Mouse (Mus musculus): ENCODE measurements around the gene Fam83e.

DNA sequence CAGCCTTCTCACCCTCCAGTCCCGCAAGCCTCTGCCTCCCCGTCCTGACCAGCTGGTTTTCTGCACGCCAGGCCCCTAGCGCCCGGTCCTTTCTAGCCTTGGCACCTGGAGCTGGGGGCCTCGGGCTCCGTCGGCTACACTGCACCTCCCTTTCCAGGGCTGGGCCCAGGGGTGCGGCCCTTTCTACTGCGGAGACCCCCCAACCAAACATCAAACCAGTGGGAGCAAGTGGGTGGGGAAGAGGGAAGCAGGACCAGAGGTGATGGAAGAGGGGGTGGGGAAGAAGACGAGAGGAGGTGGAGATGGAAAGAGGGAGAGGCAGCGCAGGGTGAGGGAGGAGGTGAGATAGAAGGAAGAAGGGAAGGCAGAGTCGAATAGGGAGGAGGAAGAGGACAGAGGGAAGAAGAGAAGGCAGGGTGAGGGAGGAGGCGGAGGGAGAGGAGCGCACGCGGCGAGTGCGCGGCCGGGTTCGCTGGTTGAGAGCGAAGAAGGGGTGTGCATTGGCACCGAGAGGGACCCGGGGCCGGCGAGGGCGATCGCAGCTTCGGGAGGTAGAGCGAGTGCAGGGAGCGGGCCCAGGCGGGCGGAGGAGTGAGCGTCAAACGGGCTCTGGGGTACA lies 21.4 kb upstream of the Fam83e start, which contains the start of gene Car11:
- TF ChIP-seq CTCF (IDR thresholded peaks at IDR 0.05; ENCODE audit: extremely low read depth, insufficient read length, insufficient replicate concordance, low read depth, low read length) (no peak), POLR2A (IDR thresholded peaks at IDR 0.05; ENCODE audit: low read depth, low read length) (no peak)

All from small intestine, adult 2 months (tissue).